Mouse (Mus musculus): ENCODE data around the gene Map2k6. TPM values are rescaled to one million over a fixed set of nuclear protein-coding genes. Genes with fewer than 3 reads are reported as not detected.

The Map2k6 gene
- total RNA-seq, 2 experiments from 2014 or later: 42.0 to 42.1 TPM

GRCm38 (mm10) chr11:110487796-110488195 lies 88.9 kb downstream of the Map2k6 start:
- no peak for DNase-seq

DNA sequence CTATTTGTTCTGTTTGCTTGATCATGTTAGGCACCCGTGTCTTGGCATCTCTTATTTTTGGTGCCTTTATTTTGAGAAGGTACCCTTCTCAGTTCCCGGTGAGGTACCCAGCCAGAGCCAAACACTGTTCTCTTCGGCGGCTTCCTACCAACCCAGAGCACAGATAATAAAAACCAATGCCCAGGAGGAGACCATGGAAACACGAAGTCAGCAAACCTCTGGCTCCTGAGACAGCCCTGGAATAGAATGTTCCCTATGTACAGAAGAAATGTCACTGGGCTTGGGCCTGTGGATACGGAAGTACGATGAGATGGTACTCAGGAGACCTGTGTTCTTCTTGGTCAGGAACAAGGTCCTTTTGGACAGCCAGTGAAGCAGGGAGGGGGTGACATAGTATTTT lies 89.4 kb downstream of the Map2k6 start:
- peak; percentile 53 for DNase-seq

DNA sequence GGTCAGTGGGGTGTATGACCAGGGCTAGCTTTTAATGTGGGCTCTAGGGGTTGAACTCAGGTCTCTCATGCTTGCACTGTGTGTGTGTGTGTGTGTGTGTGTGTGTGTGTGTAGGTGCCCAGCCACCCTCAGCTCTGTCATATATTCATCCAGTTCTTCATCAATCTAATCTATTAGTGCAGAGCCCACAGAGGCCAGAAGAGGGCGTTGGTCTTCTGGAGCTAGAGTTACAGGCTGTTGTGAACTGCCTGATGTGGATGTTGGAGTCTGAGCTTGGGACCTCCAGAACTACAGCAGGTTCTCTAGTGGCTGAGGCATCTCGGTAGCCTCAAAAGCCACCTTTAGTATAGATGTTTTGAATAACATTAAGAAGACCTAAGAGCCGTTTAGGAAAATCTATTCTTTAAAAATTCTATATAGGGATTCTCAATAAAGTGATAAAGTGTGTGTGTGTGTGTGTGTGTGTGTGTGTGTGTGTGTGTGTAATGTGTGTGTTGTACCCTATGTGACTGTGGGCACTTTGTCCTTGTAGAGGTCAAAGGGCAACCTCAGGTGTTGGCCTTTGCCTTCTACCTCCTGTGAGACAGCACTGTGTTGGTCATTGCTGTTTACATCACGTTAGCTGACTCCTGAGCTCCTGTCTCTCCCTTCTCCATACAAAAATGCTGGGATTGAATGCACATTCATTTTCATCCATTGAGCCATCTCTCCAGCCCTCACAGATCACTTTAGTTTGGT lies 96.6 kb downstream of the Map2k6 start:
- DNase-seq: no peak

DNA sequence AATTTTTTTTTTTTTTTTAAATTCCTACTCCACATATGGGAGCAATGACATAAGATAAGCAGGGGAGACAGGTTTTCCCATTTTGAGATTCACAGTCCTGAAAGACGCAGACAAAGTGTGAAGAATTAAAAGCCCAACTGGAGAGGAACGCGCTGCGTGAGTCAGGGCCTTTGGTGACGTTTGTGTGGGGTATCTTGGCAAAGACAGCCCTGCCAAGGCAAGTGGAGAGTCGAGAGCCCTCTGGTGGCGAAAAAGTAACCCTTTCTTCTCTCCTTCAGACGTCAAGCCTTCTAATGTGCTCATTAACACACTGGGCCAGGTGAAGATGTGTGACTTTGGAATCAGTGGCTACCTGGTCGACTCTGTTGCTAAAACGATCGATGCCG lies 97.1 kb downstream of the Map2k6 start:
- DNase-seq: peak; percentile 43

DNA sequence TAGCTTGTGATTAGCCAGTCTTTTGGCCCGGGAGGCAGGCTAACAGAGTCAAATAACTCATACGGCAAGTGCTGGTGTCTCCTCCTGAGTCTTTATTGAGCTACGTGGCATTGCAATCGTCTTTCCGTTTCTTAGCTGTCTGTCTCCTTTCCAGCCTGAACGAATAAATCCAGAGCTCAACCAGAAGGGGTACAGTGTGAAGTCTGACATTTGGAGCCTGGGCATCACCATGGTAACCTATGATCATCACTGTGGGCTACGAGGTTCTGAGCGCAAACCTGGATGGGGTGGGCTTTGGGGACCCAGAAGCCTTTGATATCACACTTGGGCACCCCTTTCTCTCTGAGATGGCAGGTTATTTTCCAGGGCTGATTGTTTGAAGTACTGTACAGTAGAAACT lies 98.8 kb downstream of the Map2k6 start:
- no peak for DNase-seq

- peak; percentile 53 for DNase-seq
Measured at GRCm38 (mm10) chr11:110498651-110499213, 99.8 kb downstream of the Map2k6 start.

- DNase-seq: no peak
Measured at GRCm38 (mm10) chr11:110502937-110503670, 104.2 kb downstream of the Map2k6 start.

DNA sequence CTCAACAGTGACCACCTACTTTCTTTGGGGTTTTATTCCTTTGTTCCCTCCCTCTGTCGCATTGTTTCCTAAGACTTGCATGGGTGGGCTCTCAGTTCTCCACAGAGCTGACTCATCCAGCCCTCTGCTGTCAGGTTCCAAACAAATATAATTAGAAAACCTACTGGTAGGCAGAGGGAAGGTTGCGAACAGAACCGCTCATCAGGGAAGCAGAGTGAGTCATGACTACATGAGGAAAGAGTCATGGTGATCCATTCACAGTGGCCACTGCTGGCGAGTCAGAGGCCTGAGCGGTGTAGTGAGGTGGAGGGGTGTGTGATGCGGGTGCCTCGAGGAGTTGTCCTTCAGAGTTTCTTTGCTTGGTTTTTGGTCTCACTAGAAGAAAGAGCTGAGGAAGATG lies 112.5 kb downstream of the Map2k6 start:
- DNase-seq: no peak

DNA sequence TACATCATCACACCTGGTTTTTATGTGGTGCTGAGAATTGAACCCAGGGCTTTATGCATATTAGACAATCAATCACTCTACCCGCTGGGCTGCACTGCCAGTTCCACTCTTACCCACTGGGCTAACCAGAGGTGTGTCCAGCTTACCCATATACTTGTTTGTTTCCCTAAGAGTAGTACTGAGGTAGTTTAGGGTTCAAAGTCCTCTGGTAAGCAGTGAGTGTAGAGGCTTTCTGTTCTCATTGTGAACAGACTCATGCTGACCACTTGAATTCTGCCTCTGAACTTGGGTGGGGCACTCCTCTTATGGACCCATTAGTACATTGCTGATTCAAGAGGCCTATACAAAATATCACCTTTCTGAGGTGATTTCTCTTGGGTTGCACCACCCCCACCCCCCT lies 119.7 kb downstream of the Map2k6 start:
- no peak for DNase-seq

GRCm38 (mm10) chr11:110522906-110523305 lies 124.0 kb downstream of the Map2k6 start:
- DNase-seq: no peak

DNA sequence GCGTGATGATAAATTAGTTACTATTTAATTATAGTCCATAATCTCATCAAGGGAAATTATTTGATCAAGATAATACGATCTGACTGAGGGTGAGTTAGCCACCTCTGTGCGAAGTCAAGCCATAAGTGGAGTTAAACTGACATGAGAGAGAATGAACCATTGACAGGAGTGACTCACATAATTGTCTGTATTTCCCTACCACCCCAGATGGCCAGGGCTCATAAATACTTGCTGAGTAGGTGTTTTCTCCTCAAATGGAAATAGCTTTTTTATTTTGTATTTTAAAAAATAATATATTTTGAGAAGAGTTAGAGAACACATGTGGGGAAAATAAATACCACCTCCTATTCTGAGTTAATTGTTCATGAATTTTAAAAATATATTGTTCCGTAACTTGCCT lies 127.2 kb downstream of the Map2k6 start:
- no peak for DNase-seq

DNA sequence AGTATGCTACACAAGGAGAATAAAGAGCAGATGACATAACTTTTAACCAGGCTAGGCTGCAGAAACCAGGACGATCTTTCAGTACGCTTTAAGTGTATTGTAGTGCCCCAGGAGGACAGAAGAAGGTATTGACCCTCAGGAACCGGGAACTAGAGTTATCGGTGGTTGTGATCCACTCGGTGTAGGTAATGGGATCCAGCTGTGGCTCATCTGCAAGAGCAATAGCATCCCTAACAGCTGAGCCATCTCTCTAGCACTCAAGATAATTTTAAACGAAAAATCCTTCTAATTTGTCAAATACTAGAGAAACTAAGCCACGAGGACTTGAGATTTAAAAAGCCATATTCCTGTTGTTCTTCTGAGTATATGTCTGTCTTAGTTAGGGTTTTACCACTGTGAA lies 132.2 kb downstream of the Map2k6 start:
- no peak for DNase-seq

DNA sequence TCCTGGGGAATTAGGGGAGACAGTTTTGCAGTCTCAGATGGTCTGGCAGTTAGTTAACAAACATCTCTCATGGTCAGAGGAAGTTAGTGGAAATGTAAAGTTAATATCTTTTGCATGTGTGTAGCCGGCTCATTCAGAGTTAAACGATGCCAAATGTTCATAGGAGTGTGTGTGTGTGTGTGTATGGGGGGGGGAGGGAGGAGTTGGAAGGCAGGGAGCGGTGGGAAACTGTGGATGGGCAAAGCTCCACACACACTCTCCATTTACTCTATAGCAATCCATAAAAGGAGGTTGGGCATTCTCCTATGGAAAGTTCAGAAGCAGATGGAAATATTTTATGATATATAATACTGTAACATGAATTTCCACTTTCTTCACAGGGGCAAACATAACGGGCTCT lies 135.9 kb downstream of the Map2k6 start:
- DNase-seq: no peak

GRCm38 (mm10) chr11:110536533-110536932 lies 137.6 kb downstream of the Map2k6 start:
- DNase-seq: no peak

- peak; percentile 38 for DNase-seq
Measured at GRCm38 (mm10) chr11:110537602-110538001, 138.7 kb downstream of the Map2k6 start.

- DNase-seq: no peak
Measured at GRCm38 (mm10) chr11:110538206-110538605, 139.3 kb downstream of the Map2k6 start.

GRCm38 (mm10) chr11:110541933-110542332 lies 143.0 kb downstream of the Map2k6 start:
- no peak for DNase-seq

DNA sequence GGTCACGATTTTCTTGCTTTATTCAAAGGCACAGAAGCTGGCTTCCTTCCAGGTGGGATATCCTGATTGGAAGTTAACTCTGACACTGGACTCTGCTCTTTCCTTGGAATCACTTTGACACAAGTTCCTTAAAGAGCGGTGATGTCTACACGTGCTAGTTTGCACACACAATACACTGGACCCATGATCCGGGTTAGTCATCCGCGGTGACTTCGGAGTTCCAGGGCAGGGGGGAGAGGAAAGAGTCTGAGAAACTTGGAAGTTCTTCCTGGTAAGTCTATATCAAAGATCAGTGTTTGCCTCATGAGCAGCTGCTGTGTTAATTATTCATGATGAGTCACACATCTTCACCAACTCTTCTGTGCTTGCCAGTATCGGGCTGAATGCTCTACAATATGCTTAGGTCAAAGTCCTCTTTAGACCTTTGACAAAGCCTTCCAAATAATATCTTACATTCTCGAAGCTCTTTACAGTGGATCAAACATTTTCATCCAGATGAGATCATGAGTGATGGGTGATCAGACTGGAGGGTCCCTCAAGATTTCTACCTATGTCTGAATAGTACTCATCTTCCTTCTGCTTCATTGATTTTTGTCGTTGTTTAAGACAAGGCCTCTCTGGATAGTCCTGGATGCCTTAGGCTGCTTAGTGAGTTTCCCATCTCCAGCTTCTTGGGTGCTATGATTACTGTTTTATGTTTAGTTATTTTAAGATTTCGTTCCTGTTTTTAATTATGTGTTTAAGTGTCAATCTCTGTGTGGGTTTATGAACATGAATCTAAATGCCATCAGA lies 145.7 kb downstream of the Map2k6 start:
- DNase-seq: no peak

GRCm38 (mm10) chr11:110545416-110545815 lies 146.5 kb downstream of the Map2k6 start:
- DNase-seq: no peak

- no peak for DNase-seq
Measured at GRCm38 (mm10) chr11:110551471-110551967, 152.6 kb downstream of the Map2k6 start.

- no peak for DNase-seq
Measured at GRCm38 (mm10) chr11:110562320-110563081, 163.6 kb downstream of the Map2k6 start.

DNA sequence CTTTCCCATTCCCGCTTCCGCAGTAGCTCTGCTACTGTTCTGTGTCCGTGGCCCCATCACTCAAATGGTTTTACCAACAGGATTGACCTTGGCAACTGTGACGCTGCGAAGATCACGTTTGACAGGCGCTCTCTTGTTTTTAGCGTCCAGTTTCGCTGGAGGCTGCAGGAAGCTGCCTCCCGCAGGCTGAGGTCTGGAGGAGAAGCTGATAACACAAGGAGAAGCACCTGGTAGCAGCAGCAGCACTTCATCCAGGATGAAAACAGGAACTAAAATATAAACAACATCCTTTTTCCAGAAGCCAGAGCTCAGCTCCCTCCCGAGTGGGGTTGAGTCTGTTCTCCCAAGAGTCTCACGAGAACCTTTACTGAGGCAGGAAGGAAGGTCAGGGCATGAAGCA lies 164.3 kb downstream of the Map2k6 start:
- DNase-seq: no peak

All from gastrocnemius, postnatal 25 days (tissue).